Mouse (Mus musculus): ENCODE data around the gene Hoxb5. TPM values are rescaled to one million over a fixed set of nuclear protein-coding genes. Genes with fewer than 3 reads are reported as not detected.
A peak's percentile ranks its signal among the peaks of the same experiment; 100 is the strongest.

Hoxb5 gene
- polyA plus RNA-seq, 1 experiment from 2014 or later = not detected

DNA sequence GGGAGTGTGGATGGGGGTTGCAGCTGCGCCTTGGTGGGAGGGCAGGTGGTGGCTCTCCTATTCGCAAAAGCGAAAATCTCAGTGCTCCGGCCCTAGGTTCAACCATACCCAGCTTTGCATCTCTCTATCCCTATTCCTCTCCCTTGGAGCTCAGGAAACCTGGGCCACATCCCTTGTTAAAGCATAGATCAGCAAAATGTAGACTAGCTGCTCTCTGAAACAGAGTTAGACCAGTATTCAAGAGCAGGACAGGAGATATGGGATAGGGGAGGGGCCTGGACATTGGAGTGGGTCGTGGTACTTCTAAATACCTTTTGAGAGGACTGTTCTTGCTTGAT, 12.2 kb downstream of the Hoxb5 start:
- Histone ChIP-seq H3K27me3 (replicated peaks; ENCODE audit: control insufficient read depth, insufficient read depth, low read length) (peaks cover 96% of the 10 kb centered on the region), H3K4me1 (replicated peaks; ENCODE audit: control insufficient read depth, insufficient read depth, low read length) (no peaks in the 10 kb centered on the region), H3K9ac (replicated peaks; ENCODE audit: low read depth, low read length) (no peak overlapping the region), H3K4me2 (ENCODE audit: low read length) (no peak overlapping the region), H3K9me3 (ENCODE audit: control insufficient read depth, low read length) (no peaks in the 10 kb centered on the region), H3K36me3 (ENCODE audit: control insufficient read depth, insufficient read depth) (no peaks in the 10 kb centered on the region), H3K4me3 (replicated peaks; ENCODE audit: low read length) (no peak overlapping the region), H3K27ac (ENCODE audit: low read length) (no peak overlapping the region)
- under 1% methylated on average over 5 of the region's 5 CpGs for WGBS
- ATAC-seq = no peak

DNA sequence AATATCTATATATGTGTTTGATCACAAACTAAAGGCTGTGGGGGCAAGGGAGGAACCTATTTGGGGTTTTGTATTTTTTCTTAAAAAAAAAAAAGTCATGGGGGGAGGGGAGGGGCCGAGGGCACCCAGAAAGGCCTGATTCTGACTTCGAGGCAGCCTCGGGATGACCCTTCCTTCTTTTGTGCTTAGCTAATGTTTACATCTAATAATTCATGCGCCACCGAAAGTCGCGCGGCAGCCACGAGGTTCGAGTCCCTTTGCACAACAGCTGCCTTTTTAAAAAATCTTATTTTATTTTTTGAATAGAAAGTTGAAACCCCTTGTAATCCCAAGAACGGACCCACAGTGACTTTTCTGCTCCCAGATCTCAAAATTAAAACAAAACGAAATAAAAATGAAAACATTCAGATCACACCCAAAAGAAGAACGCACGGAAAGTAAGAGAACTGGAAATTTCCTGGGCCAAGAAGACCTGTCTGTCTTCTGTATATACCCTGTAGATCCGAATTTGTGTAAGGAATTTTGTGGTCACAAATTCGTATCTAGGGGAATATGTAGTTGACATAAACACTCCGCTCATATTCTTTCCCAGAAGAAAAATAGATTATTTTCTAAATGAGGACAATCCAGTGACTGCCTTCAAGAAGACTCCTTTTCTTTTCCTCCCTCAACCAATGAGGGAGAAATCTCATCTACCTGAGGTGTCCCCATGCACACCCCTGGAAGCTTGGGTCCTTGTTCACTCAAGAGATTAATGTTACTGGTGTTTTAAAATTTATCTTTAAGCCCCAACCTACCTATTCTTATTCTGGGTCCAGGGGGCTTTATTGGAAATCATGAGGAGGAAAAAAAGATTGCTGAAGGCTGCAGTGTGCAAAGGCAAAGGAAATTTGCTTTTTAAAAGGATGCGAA, 13.8 kb downstream of the Hoxb5 start:
- no peaks in the 10 kb centered on the region for H3K4me1 ChIP-seq (replicated peaks; ENCODE audit: control insufficient read depth, insufficient read depth, low read length)
- H3K9ac ChIP-seq (replicated peaks; ENCODE audit: low read depth, low read length) = no peak overlapping the region
- H3K4me2 ChIP-seq (ENCODE audit: low read length) = no peak overlapping the region
- H3K9me3 ChIP-seq (ENCODE audit: control insufficient read depth, low read length) = no peaks in the 10 kb centered on the region
- WGBS = 6% methylated on average over 18 of the region's 18 CpGs
- H3K27me3 ChIP-seq (replicated peaks; ENCODE audit: control insufficient read depth, insufficient read depth, low read length) = peaks cover 95% of the 10 kb centered on the region
- no peak overlapping the region for H3K4me3 ChIP-seq (replicated peaks; ENCODE audit: low read length)
- no peak for ATAC-seq
- H3K36me3 ChIP-seq (ENCODE audit: control insufficient read depth, insufficient read depth) = no peaks in the 10 kb centered on the region
- no peak overlapping the region for H3K27ac ChIP-seq (ENCODE audit: low read length)

DNA sequence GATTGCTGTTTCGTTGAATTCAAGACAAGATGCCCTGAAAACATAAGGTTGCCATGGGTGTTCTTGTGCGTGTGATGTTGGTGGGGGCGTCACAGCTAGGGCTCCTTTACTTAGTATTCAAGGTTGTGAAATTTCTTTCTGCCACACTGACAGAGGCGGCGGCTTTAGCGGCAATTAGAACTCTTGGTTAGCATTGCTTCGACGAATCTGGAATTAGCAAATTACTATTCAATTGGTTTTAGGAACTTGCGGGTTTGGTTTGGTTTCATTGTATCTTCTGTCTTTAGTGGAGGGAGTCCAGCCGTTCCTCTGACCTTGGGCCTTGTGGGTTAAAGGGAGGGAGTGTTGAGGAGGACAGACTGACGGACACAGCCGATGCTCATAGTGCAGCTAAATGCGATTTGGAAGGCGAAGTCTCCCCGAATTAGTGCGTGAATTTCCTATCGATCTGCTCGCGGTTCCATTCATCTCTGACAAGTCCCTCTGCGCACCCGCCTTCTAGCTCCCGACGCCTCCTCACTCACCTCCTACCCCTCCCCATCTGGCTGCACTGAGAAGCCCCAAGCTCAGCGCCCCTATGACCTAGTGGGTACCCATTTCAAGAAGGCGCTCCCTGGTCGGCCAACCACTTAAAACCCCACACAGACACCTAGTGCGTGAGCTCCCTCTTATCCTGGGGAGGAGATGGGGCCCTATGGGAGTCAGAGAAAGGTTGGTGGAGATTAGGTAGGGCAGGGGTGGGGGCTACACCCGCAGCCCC, 14.7 kb downstream of the Hoxb5 start, which contains the start of gene Hoxb4:
Hoxb4 (plus strand) TSS at position 660 of the 760 bp plus-strand sequence.
- Histone ChIP-seq H3K9me3 (ENCODE audit: control insufficient read depth, low read length) (no peaks in the 10 kb centered on the region), H3K4me3 (replicated peaks; ENCODE audit: low read length) (no peak within 1 kb of the TSS), H3K27me3 (replicated peaks; ENCODE audit: control insufficient read depth, insufficient read depth, low read length) (peaks cover 95% of the 10 kb centered on the region), H3K4me1 (replicated peaks; ENCODE audit: control insufficient read depth, insufficient read depth, low read length) (no peaks in the 10 kb centered on the region), H3K27ac (ENCODE audit: low read length) (no peak within 1 kb of the TSS), H3K9ac (replicated peaks; ENCODE audit: low read depth, low read length) (no peak within 1 kb of the TSS), H3K4me2 (ENCODE audit: low read length) (peak within 1 kb of the TSS; percentile 5; the same call in 1 of the 2 replicates), H3K36me3 (ENCODE audit: control insufficient read depth, insufficient read depth) (no peaks in the 10 kb centered on the region)
- 2% methylated on average over 28 of the region's 28 CpGs for WGBS
- no peak for ATAC-seq

DNA sequence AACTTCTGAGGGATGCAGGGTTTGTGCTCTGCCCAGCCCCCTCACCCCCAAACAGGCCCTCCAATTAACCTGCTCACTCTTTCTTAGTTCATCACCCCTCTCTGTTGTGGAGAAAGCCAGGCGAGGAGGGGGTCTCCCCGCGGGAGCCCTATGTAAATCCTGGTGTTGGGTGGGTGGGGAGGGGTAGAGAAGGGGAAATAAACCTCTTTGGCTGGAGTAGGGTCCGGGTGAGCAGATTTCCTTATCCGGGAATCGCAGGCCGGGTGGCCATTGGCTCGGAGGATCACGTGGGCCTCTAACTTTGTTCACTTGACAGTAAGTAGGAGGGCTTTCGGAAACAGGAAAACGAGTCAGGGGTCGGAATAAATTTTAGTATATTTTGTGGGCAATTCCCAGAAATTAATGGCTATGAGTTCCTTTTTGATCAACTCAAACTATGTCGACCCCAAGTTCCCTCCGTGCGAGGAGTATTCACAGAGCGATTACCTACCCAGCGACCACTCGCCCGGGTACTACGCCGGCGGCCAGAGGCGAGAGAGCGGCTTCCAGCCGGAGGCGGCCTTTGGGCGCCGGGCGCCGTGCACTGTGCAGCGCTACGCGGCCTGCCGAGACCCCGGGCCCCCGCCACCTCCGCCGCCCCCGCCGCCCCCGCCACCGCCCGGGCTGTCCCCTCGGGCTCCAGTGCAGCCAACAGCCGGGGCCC, 15.4 kb downstream of the Hoxb5 start:
- no peak overlapping the region for H3K4me3 ChIP-seq (replicated peaks; ENCODE audit: low read length)
- H3K4me2 ChIP-seq (ENCODE audit: low read length) = peak overlapping the region; percentile 5; the same call in 1 of the 2 replicates
- 0% methylated on average over 43 of the region's 45 CpGs for WGBS
- no peak for ATAC-seq
- H3K27me3 ChIP-seq (replicated peaks; ENCODE audit: control insufficient read depth, insufficient read depth, low read length) = peaks cover 94% of the 10 kb centered on the region
- H3K9me3 ChIP-seq (ENCODE audit: control insufficient read depth, low read length) = no peaks in the 10 kb centered on the region
- no peaks in the 10 kb centered on the region for H3K4me1 ChIP-seq (replicated peaks; ENCODE audit: control insufficient read depth, insufficient read depth, low read length)
- no peaks in the 10 kb centered on the region for H3K36me3 ChIP-seq (ENCODE audit: control insufficient read depth, insufficient read depth)
- no peak overlapping the region for H3K27ac ChIP-seq (ENCODE audit: low read length)
- no peak overlapping the region for H3K9ac ChIP-seq (replicated peaks; ENCODE audit: low read depth, low read length)

DNA sequence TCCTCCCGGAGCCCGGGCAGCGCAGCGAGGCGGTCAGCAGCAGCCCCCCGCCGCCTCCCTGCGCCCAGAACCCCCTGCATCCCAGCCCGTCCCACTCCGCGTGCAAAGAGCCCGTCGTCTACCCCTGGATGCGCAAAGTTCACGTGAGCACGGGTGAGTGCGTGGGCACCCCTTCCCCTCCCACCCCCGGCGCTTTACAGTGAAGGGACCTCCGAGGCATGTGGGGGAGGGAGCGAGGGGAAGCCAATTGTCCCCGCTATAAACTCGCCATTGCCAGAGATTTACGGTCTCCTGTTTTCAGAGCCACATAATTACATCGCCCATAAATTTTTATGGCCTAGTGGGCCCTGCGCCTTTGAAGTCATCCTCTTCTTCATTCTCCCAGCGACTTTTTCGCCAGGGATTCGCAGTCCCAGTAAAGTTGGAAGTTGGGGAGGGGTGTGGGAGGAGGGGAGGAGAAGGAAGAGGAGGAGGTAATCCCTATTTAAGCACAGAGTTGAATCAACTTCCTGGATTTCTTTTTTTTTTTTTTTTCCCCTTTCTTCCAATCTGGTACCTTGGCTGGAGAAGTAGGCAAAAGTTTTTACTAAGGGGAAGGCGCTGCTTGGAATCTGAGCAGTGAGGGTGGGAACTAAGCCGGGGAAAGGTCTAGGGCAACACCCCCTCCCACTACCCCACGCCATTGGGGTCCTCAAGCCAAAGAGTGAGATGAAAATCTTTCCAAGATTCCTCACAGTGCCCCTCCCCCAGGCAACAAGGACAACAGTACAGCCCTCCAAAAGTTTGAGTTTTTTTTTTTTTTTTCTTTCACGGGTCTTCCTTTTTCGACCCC, 16.2 kb downstream of the Hoxb5 start:
- no peaks in the 10 kb centered on the region for H3K36me3 ChIP-seq (ENCODE audit: control insufficient read depth, insufficient read depth)
- no peaks in the 10 kb centered on the region for H3K4me1 ChIP-seq (replicated peaks; ENCODE audit: control insufficient read depth, insufficient read depth, low read length)
- WGBS = under 1% methylated on average over 31 of the region's 34 CpGs
- no peaks in the 10 kb centered on the region for H3K9me3 ChIP-seq (ENCODE audit: control insufficient read depth, low read length)
- H3K9ac ChIP-seq (replicated peaks; ENCODE audit: low read depth, low read length) = no peak overlapping the region
- ATAC-seq = no peak
- H3K4me3 ChIP-seq (replicated peaks; ENCODE audit: low read length) = no peak overlapping the region
- H3K4me2 ChIP-seq (ENCODE audit: low read length) = no peak overlapping the region
- peaks cover 96% of the 10 kb centered on the region for H3K27me3 ChIP-seq (replicated peaks; ENCODE audit: control insufficient read depth, insufficient read depth, low read length)
- no peak overlapping the region for H3K27ac ChIP-seq (ENCODE audit: low read length)

DNA sequence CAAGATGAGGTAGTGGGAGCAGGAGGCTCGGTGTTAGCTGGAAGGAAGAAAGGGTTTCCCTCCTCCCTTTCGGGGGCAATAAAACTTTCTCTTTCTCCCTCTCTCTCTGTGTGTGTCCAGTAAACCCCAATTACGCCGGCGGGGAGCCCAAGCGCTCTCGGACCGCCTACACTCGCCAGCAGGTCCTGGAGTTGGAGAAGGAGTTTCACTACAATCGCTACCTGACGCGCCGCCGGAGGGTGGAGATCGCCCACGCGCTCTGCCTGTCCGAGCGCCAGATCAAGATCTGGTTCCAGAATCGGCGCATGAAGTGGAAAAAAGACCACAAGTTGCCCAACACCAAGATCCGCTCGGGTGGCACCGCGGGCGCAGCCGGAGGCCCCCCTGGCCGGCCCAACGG, 16.8 kb downstream of the Hoxb5 start:
- Histone ChIP-seq H3K27me3 (replicated peaks; ENCODE audit: control insufficient read depth, insufficient read depth, low read length) (peaks cover 98% of the 10 kb centered on the region), H3K9ac (replicated peaks; ENCODE audit: low read depth, low read length) (no peak overlapping the region), H3K4me3 (replicated peaks; ENCODE audit: low read length) (no peak overlapping the region), H3K4me1 (replicated peaks; ENCODE audit: control insufficient read depth, insufficient read depth, low read length) (no peaks in the 10 kb centered on the region), H3K36me3 (ENCODE audit: control insufficient read depth, insufficient read depth) (no peaks in the 10 kb centered on the region), H3K4me2 (ENCODE audit: low read length) (no peak overlapping the region), H3K27ac (ENCODE audit: low read length) (no peak overlapping the region), H3K9me3 (ENCODE audit: control insufficient read depth, low read length) (no peaks in the 10 kb centered on the region)
- no peak for ATAC-seq
- under 1% methylated on average over 29 of the region's 29 CpGs for WGBS

DNA sequence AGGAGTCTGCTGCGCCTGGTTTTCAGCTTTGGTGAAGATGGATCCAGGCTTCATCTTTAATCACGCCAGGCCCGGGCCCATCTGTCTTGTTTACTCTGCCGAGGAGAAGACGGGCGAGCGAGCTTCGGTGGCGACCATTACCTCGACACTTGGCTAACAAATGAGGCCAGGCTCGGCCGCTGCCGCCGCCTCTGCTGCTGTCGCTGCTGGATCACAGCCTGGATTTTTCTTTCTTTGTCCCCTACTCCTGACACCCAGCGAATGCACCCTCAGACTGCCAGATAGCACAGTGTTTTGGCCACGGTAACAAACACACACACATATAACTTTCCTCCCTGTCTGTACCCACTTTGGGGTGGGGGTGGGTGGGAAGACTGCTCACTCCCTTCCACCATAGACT, 17.6 kb downstream of the Hoxb5 start:
- H3K27me3 ChIP-seq (replicated peaks; ENCODE audit: control insufficient read depth, insufficient read depth, low read length) = peaks cover 98% of the 10 kb centered on the region
- no peak overlapping the region for H3K27ac ChIP-seq (ENCODE audit: low read length)
- WGBS = 0% methylated on average over 17 of the region's 17 CpGs
- H3K9ac ChIP-seq (replicated peaks; ENCODE audit: low read depth, low read length) = no peak overlapping the region
- H3K36me3 ChIP-seq (ENCODE audit: control insufficient read depth, insufficient read depth) = no peaks in the 10 kb centered on the region
- H3K9me3 ChIP-seq (ENCODE audit: control insufficient read depth, low read length) = no peaks in the 10 kb centered on the region
- no peaks in the 10 kb centered on the region for H3K4me1 ChIP-seq (replicated peaks; ENCODE audit: control insufficient read depth, insufficient read depth, low read length)
- H3K4me3 ChIP-seq (replicated peaks; ENCODE audit: low read length) = no peak overlapping the region
- H3K4me2 ChIP-seq (ENCODE audit: low read length) = no peak overlapping the region
- ATAC-seq = no peak

DNA sequence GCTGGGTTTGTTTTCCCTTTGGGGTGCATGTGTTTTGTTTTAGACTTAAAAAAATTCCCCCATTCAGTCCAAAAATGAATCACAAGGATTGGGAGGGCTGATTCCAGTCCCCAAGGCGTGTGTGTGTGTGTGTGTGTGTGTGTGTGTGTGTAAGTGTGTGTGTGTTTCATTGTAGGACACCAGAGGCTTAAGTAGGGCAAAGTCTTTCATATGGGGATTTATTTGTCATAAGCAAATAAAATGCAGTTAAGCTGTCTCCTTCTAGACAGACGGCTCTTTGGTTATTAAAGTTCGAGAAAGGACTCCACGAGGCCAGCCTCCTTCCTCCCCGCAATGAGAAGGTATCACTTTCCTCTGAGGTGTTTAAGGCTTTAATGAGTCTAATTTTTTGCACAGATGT, 18.7 kb downstream of the Hoxb5 start:
- no peak overlapping the region for H3K4me2 ChIP-seq (ENCODE audit: low read length)
- WGBS = 7% methylated on average over 5 of the region's 5 CpGs

More for the DNA sequence above, 18.7 kb downstream of the Hoxb5 start:
- Histone ChIP-seq H3K4me1 (replicated peaks; ENCODE audit: control insufficient read depth, insufficient read depth, low read length) (no peaks in the 10 kb centered on the region), H3K4me3 (replicated peaks; ENCODE audit: low read length) (no peak overlapping the region), H3K9me3 (ENCODE audit: control insufficient read depth, low read length) (no peaks in the 10 kb centered on the region), H3K27ac (ENCODE audit: low read length) (no peak overlapping the region), H3K36me3 (ENCODE audit: control insufficient read depth, insufficient read depth) (no peaks in the 10 kb centered on the region), H3K27me3 (replicated peaks; ENCODE audit: control insufficient read depth, insufficient read depth, low read length) (peaks cover 98% of the 10 kb centered on the region), H3K9ac (replicated peaks; ENCODE audit: low read depth, low read length) (no peak overlapping the region)
- ATAC-seq = no peak
